Mouse (Mus musculus) cerebellum, adult 18-20 months (tissue): ENCODE measurements around the gene Tbcd.

Experiments used
- DNase-seq, 2 experiments: peaks; one replicate each; pipeline ENCODE4 v3.0.0; 2021

Tbcd gene

GRCm38 (mm10) chr11:121479476-121480203 is 27.9 kb downstream of the Tbcd start:
- DNase-seq: no peak

- DNase-seq: no peak
Observed at GRCm38 (mm10) chr11:121481129-121481528, 29.4 kb downstream of the Tbcd start.

GRCm38 (mm10) chr11:121485882-121486281 is 34.1 kb downstream of the Tbcd start:
- no peak for DNase-seq

- DNase-seq: no peak
Observed at GRCm38 (mm10) chr11:121490651-121491050, 38.9 kb downstream of the Tbcd start.

GRCm38 (mm10) chr11:121500595-121500994 is 48.8 kb downstream of the Tbcd start:
- no peak for DNase-seq

GRCm38 (mm10) chr11:121501525-121501924 is 49.8 kb downstream of the Tbcd start:
- no peak for DNase-seq

- DNase-seq: no peak
Observed at GRCm38 (mm10) chr11:121502000-121502860, 50.5 kb downstream of the Tbcd start.

GRCm38 (mm10) chr11:121508478-121508877 is 56.7 kb downstream of the Tbcd start:
- DNase-seq: no peak

- no peak for DNase-seq
Observed at GRCm38 (mm10) chr11:121510512-121511246, 58.9 kb downstream of the Tbcd start.

- peak in 1 of 2 experiments; percentile 49 for DNase-seq
Observed at GRCm38 (mm10) chr11:121512896-121513572, 61.3 kb downstream of the Tbcd start.

GRCm38 (mm10) chr11:121515996-121516395 is 64.2 kb downstream of the Tbcd start:
- no peak for DNase-seq

GRCm38 (mm10) chr11:121516906-121517305 is 65.2 kb downstream of the Tbcd start:
- DNase-seq: no peak

- no peak for DNase-seq
Observed at GRCm38 (mm10) chr11:121517687-121518465, 66.1 kb downstream of the Tbcd start.

GRCm38 (mm10) chr11:121519131-121519530 is 67.4 kb downstream of the Tbcd start, which contains the start of gene Zfp750:
Zfp750 (minus strand) TSS chr11:121519333.
- DNase-seq: no peak

- no peak for DNase-seq
Observed at GRCm38 (mm10) chr11:121519703-121520102, 68.0 kb downstream of the Tbcd start.

- DNase-seq: no peak
Observed at GRCm38 (mm10) chr11:121520761-121521160, 69.0 kb downstream of the Tbcd start.

GRCm38 (mm10) chr11:121522156-121522762 is 70.5 kb downstream of the Tbcd start:
- peak in 1 of 2 experiments; percentile 11 for DNase-seq

GRCm38 (mm10) chr11:121524191-121524590 is 72.4 kb downstream of the Tbcd start:
- peak; percentile 19 to 25 for DNase-seq

GRCm38 (mm10) chr11:121529747-121530146 is 78.0 kb downstream of the Tbcd start:
- DNase-seq: no peak

- no peak for DNase-seq
Observed at GRCm38 (mm10) chr11:121536528-121536927, 84.8 kb downstream of the Tbcd start.

GRCm38 (mm10) chr11:121542471-121542870 is 90.7 kb downstream of the Tbcd start:
- DNase-seq: no peak
